Mouse (Mus musculus) lung, adult 18-20 months (tissue): ENCODE results near the gene Btbd2.
A peak's percentile ranks its signal among the peaks of the same experiment; 100 is the strongest.
"Not testable (repeated sequence)": the region's sequence is repeated elsewhere in the genome, so short reads cannot be mapped to it uniquely, and the experiment has no call there.

Experiments
- DNase-seq, 2 experiments: peaks; one replicate each; pipeline ENCODE4 v3.0.0; 2022; ENCODE audit warnings: mixed read lengths in 2 of 2

The Btbd2 gene

GRCm38 (mm10) chr10:80606306-80606705 lies 50.6 kb downstream of the Btbd2 start:
- no peak for DNase-seq

- not testable (repeated sequence) for DNase-seq
Observed at GRCm38 (mm10) chr10:80605721-80606120, 51.1 kb downstream of the Btbd2 start, which contains the start of gene Gm49322. Gene Gm49322 (plus strand): TSS chr10:80606021.

- DNase-seq: no peak
Observed at GRCm38 (mm10) chr10:80604988-80605387, 51.9 kb downstream of the Btbd2 start.

GRCm38 (mm10) chr10:80604001-80604509 lies 52.8 kb downstream of the Btbd2 start:
- no peak for DNase-seq

- DNase-seq: no peak
Observed at GRCm38 (mm10) chr10:80603364-80603763, 53.5 kb downstream of the Btbd2 start.

- DNase-seq: peak; percentile 94 to 95
Observed at GRCm38 (mm10) chr10:80602698-80603325, 54.1 kb downstream of the Btbd2 start, which contains the start of the genes Scamp4 and Adat3. Gene Scamp4 (plus strand): TSS chr10:80602872. Gene Adat3 (plus strand): TSS chr10:80602880.

GRCm38 (mm10) chr10:80596318-80596717 lies 60.6 kb downstream of the Btbd2 start:
- no peak for DNase-seq
